ENCODE assay signal across 19 mouse cellular contexts in the genomic region with DNA sequence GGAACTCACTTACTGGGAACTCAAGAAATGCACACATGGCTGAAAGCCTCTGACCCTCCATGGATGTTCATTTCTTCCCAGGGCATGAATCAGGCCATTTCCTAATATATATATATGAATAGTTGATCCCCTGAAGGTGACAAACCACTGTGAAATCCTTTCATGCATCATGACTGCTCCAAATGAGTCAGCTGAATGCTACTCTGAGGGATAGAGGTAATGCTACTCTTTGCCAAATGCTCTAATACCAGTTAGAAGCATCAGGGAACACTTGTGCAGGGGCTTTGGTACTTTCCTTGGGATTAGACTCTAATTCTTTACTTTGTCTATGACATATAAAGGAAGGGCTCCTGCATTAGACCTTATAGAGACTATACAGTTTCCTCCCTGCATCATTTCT.
A peak's percentile ranks its signal among the peaks of the same experiment; 100 is the strongest.
DNase-seq lines count a peak whose midpoint lies in the region; ATAC-seq and TF ChIP-seq lines count a peak whose summit lies in the region.
"Had no signal": no experiment of that assay in that cellular context is flagged by ENCODE, and none has a peak within 500 bp of the region (broad histone marks: within the 10 kb centered on the region; RNA-seq: fewer than 3 reads in every experiment).

No protein-coding gene starts in this region.

- H3K4me2 ChIP-seq in forebrain, embryonic 12.5 days: no peak overlapping the region

- TF ChIP-seq CTCF in Patski (IDR thresholded peaks at IDR 0.05): no peak

- H3K4me3 ChIP-seq in forebrain, embryonic 12.5 days (replicated peaks): no peak overlapping the region

- POLR2A ChIA-PET in Patski (lab: Charles Lee): no interaction called here

- no peaks in the 10 kb centered on the region for H3K36me3 ChIP-seq in forebrain, embryonic 12.5 days (replicated peaks)
- H3K36me3 ChIP-seq: G1E had no signal

- H3K27ac ChIP-seq in forebrain, embryonic 12.5 days: no peak overlapping the region

- no peak overlapping the region for H3K9ac ChIP-seq in forebrain, embryonic 12.5 days

- ATAC-seq in Patski: peak; percentile 91
- no peak for ATAC-seq in forebrain, embryonic 12.5 days (ENCODE audit: low FRiP score)
- ATAC-seq: activated CD4-positive, CD25-positive, alpha-beta regulatory T cell, adult 4 months; CD4-positive, CD25-positive, alpha-beta regulatory T cell, adult 4 months had no signal

- H3K4me1 ChIP-seq in forebrain, embryonic 12.5 days: no peaks in the 10 kb centered on the region

- H3K27me3 ChIP-seq in Patski: no peaks in the 10 kb centered on the region
- no peaks in the 10 kb centered on the region for H3K27me3 ChIP-seq in forebrain, embryonic 12.5 days

- peak; percentile 43 for DNase-seq in Muller cell, postnatal 12 days (ENCODE audit: inconsistent ontology term)
- DNase-seq in Patski (ENCODE audit: low read depth, low spot score): peak; percentile 82
- DNase-seq in cerebellum, postnatal 14 days: no peak
- DNase-seq: adrenal gland, adult 2 months; adrenal gland, adult 8-10 months; adrenal gland, postnatal 10 days; adrenal gland, postnatal 14 days; adrenal gland, postnatal 25 days; adrenal gland, postnatal 36 days; B cell, adult 2 months; cerebellum, adult 11 months; cerebellum, adult 11-12 months; cerebellum, adult 18-20 months; cerebellum, adult 2 months; cerebellum, adult 8-10 months had no signal

- in situ Hi-C loops in Patski (cut with MboI; ENCODE audit: low pct_unique_long_range_greater_than_20kb): no loop called here

- CTCF ChIA-PET in Patski (lab: Charles Lee): no interaction called here

- H3K9me3 ChIP-seq in forebrain, embryonic 12.5 days: no peaks in the 10 kb centered on the region
- H3K9me3 ChIP-seq: G1E had no signal

Comparison
In these comparisons a context has a peak if more than half of its experiments do, and no peak if none do; other contexts are left out.
1. DNase-seq: peak in Muller cell, postnatal 12 days (single experiment) and Patski (single experiment); none in cerebellum, postnatal 14 days (0 of 2).